Mouse (Mus musculus): ENCODE measurements around the gene Casp1.

Casp1 gene

DNA sequence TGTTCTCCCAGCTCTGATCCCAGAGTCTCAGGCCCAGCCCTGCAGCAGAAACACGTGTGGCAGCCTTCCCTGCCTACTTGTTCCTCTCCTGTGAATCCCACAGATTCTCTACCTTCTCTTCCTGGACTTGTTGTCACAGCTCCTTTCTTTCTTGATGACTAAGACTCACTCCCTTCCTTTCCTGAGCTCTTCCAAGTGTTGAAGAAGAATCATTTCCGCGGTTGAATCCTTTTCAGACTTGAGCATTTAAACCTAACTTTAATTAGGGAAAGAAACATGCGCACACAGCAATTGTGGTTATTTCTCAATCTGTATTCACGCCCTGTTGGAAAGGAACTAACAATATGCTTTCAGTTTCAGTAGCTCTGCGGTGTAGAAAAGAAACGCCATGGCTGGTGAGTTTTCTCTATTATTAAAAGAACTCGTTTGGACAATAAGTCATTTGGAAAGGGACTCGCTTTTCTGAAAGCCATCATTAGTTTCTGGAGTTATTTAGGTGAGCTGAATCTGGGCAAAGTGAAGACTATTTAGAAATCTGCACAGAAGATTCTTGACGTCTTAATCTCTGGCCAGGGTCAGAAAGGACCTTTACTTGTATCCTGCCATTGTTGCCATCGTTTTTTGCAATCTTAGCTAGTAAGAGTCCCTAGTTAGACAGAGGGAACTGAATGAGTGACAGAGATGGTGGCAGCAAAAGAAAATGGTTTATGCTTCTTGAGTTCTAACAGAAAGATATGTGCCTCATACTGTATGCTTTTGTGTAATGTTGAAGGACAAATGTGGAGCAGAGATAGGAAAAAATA is at the start of gene Casp1:
Gene Casp1 (plus strand): TSS at position 189 of the 803 bp plus-strand sequence.
- no peak for DNase-seq

DNA sequence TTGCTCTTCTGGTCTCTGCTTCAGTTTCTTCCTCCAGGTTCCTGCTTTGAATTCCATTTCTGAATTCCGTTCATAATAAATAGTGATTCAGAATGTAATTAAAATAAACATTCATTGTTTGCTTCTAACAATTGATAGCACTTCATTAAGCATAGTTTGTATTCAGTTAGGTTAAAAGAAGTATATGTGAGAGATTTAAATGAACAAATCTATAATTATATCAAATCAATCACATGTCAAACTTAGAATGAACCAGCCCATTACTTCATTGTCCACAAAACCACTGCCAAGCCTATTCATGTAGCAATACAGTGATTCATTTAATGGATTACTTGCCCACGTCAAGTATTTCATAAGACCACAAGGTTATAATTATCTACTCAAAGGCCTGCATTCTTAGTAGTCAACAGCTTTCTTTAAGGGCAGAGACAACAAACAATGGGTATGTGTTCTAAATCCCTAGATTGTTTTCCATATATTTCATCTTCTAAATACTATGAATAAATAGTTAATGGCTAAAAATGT is 34.3 kb upstream of the Casp1 start:
- no peak for DNase-seq

DNA sequence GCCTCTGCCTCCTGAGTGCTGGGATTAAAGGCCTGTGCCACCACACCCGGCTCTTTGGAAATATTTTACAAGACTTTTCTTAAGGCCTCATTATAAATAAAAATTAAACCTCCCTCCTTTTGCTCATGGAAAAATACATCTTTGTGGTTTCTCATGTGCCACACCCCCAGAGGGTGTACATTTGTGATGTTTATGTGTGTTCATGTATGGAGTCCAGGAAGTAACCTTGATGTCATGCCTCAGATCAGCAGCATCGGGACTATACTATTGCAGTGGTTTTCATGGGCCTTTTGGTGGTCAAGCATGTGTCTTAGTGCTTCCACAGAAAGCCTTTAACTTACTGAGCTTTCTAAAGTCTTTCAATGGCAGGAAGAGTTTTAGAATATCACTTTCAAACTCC is 28.0 kb upstream of the Casp1 start:
- DNase-seq: no peak

GRCm38 (mm10) chr9:5270884-5271283 is 27.4 kb upstream of the Casp1 start:
- DNase-seq: no peak

DNA sequence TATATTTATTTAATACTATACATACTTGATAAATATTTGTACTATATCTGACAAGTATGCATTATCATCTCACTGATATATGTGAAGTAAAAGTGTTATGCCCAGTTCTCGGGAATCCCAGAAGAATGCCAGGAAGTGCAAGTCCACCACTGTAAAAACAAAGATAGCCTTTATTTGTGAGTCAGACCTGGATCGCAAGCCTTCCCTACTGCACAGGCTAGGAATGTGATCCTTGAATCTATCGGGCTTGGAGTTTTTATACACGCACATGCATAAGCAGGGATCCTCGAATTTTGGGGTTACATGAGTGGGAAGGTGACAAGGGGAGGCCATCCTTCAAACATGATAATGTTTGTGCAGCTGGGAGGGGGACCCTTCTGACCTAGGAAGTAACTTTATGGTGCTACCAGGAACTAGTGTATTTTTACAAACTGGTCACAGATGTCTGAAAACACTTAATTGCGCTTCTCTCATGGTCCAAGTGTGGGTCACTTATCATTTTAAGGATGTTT is 26.9 kb upstream of the Casp1 start:
- no peak for DNase-seq

- DNase-seq: no peak
Measured at GRCm38 (mm10) chr9:5286071-5286470, 12.2 kb upstream of the Casp1 start.

DNA sequence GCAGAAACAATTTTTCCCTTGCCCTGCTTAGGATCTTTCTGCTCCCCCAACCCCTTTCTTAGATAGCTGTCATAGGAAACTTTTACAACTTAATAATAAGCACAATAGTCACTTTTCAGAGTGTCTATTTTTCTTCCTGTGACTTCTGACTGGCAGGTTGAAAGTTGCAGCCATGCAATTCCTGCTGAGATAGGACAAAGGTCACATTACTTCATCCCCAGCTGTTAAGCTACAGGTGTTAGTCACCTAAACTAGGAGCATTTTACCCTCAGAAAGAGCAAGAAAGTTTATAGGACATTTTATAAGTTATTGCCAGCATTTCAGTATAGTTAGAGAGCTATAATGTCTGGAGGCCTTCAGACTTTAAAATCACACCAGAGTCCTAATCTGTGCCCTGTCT is 11.7 kb upstream of the Casp1 start:
- DNase-seq: no peak

DNA sequence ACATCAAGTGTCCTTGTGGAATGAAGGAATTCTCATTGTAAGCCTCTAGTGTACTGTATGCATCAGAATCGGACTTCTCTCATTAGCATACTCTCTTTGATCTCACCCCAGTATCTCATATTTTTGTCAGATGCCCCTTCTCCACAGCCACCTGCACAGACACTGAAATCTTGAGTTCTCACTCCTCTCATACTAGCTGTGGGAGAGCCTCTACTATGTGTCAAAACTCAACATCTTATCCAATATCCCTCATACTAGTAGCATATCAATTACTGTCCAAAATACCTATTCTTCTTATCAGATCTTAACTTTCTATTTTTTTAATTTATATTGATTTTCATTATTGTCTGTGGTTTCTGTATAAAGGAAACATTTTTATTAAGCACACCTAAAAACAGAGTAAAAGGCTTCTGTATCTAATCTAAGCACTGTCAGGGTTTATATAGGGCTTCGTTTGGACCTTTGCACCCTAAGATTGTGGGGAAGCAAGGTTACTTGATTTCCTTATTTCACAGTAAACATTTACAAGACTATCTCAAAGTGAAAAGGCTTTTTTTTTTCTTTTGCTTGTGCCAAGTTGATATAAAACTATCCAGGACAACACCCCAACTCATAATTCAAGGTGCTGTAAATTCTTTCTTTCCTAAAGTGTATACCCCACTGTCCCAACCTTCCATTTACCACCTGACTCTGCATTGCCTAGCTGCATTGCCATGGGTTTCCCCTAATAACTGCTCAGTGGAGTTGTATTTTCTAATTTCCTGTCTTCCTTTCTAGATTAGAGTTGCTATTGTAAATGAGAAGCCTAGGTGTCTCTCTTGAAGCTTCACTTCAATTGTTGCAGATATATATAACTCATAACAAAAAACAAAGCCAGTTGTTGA is 1.7 kb upstream of the Casp1 start:
- DNase-seq: no peak

DNA sequence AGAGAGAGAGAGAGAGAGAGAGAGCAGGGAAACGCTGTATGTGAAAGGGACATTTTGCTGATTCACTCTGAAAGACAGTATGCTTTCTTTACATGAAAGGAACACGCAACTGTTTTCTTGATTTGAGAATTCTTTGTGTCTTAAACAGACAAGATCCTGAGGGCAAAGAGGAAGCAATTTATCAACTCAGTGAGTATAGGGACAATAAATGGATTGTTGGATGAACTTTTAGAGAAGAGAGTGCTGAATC is 740 bp downstream of the Casp1 start:
- DNase-seq: no peak

DNA sequence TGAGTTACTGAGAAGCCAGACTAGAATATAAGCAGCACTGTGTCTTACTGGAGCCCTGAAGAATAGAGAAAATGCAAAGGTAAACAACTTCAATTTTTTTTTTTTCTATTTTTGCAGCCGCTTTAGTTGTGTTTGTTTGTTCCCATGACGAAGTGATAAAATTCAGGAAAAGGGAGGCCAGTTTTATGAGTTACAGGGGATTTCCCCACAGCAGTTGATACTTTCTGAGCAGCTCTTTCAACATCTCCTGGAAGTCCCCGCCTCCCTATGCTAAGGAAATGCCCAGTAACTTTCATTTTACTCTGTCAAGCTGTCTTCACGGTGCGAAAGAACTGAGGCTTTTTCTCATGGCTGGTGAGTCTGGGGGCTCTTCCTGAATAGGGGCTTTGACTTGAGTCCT is 10.2 kb downstream of the Casp1 start, which contains the start of gene Casp4:
Gene Casp4 (plus strand): TSS at position 268 of the 400 bp plus-strand sequence.
- no peak for DNase-seq

DNA sequence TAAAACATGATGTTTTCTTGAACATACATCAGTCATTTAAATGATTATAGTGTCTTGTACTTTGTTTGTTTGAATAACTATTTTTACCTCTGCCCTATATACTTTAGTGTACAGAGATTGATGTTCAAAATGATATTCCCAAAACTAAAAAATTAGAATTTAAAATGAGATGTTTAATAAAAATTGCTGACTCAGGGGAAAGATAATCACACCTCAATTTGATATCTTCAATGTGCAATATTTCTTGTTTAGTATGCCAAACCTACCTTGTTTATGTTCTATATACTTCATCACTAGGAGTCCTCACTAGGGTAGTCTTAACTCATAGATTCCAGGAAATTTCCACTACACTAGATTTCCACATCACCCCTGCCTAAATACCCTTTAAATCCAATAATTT is 11.8 kb downstream of the Casp1 start:
- DNase-seq: no peak

DNA sequence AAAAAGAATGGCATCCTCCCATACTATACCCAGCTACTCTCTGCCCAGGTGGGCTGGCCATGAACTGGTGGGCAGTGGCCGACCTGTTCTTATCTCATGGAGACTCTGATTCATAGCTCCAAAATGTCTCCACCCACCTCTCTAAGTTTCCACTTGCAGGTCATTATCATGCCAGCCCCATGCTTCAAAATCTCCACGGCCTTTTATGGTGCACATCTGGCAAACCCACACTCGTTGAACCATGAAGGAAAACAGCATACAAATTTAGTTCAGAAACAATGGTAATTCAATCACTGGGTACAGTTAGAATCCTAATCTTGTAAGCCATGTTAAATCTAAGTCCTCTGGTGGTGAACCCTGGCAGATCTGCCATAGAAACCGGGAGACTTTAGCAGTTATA is 13.1 kb downstream of the Casp1 start:
- no peak for DNase-seq

GRCm38 (mm10) chr9:5328204-5328603 is 29.9 kb downstream of the Casp1 start:
- DNase-seq: no peak

DNA sequence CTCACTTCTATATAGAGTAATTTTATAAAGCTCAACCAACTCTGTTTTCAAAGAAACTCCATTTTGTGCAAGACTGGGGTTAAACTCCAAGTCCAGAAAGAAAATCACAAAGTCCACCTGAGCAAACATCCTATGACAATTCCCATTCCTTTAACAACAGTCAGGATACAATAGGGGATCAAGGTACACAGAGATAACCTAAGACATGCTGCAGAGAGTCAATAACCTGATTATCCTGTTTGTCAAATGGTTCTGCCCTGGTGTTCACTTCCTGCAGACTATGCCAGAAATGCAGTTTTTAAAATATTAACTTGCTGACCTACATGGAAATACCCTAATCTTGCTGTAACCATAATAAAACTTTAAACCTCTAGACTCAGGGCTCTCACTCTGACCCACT is 34.1 kb downstream of the Casp1 start:
- no peak for DNase-seq

DNA sequence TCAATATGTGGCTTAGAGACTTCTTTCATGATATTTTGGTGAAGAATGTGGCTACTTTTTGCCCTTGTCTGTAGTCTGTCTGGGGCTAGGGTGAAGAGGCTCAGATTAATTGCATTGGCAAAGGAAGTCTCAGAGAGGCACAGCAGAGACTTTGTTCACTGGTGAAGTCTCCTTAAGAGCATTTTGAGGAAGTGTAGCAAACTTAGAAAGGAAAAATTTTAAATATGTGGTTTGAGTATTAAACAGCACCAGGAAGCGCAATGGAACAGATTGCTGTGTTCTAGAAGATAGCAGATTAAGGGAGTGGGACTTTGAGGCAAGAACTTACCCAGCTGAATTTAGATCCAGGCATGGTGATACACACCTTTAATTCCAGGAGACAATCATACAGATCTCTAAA is 35.1 kb downstream of the Casp1 start:
- DNase-seq: no peak

- DNase-seq: no peak
Measured at GRCm38 (mm10) chr9:5343092-5343491, 44.8 kb downstream of the Casp1 start.

- no peak for DNase-seq
Measured at GRCm38 (mm10) chr9:5344090-5344489, 45.8 kb downstream of the Casp1 start.

- DNase-seq: no peak
Measured at GRCm38 (mm10) chr9:5345291-5345898, 47.1 kb downstream of the Casp1 start, which contains the start of gene Casp12. Gene Casp12, plus strand, starts transcription at chr9:5345430.

DNA sequence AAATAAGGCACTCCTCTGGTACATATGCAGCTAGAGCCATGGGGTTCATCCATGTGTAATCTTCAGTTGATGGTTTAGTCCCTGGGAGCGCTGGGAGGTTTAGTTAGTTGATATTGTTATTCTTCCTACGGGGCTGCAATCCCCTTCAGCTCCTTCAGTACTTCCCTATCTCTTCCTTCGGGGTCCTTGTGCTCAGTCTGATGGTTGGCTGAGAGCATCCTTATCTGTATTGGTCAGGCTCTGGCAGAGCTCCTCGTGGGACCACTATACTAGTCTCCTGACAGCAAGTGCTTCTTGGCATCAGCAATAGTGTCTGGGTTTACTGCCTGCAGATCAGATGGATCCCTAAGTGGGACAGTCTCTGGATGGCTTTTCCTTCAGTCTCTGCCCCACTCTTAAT is 49.1 kb downstream of the Casp1 start:
- DNase-seq: no peak

DNA sequence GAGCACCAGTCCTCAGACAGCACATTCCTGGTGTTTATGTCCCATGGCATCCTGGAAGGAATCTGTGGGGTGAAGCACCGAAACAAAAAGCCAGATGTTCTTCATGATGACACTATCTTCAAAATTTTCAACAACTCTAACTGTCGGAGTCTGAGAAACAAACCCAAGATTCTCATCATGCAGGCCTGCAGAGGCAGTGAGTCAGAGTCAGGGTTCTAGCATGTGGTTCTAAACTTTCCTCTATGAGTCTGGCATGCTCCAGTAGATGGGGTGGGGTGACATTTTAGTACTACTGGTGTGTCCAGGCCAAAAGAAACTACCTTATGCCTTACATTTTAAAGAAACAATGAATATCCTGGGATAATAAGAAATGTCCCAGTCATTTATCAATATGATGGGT is 55.4 kb downstream of the Casp1 start:
- no peak for DNase-seq

GRCm38 (mm10) chr9:5356801-5357200 is 58.5 kb downstream of the Casp1 start:
- DNase-seq: no peak

All from thymus, postnatal 4 days (tissue).